Mouse (Mus musculus): ENCODE data around the gene Rgs11. TPM values are rescaled to one million over a fixed set of nuclear protein-coding genes. Genes with fewer than 3 reads are reported as not detected.
"Not testable (repeated sequence)": the region's sequence is repeated elsewhere in the genome, so short reads cannot be mapped to it uniquely, and the experiment has no call there.

The Rgs11 gene
- 10 to 100 TPM in 1 of 2 experiments, 1 to 10 TPM in 1; 6.2 to 14.2 TPM for polyA plus RNA-seq (2017; shearing (Covaris generic))

GRCm38 (mm10) chr17:26202737-26203136, at the start of gene Rgs11:
Rgs11 (plus strand) TSS chr17:26202951.
- ATAC-seq, result peak; percentile 43

- ATAC-seq, result no peak
Observed at GRCm38 (mm10) chr17:26162736-26163135, 40.0 kb upstream of the Rgs11 start.

- ATAC-seq, result peak; percentile 94
Observed at GRCm38 (mm10) chr17:26168039-26168438, 34.7 kb upstream of the Rgs11 start.

- ATAC-seq, result not testable (repeated sequence)
Observed at GRCm38 (mm10) chr17:26175248-26175647, 27.5 kb upstream of the Rgs11 start.

GRCm38 (mm10) chr17:26178611-26179010, 24.1 kb upstream of the Rgs11 start:
- no peak for ATAC-seq

GRCm38 (mm10) chr17:26181179-26181578, 21.6 kb upstream of the Rgs11 start:
- ATAC-seq, result no peak

GRCm38 (mm10) chr17:26187592-26187991, 15.2 kb upstream of the Rgs11 start:
- ATAC-seq, result no peak

GRCm38 (mm10) chr17:26188091-26188805, 14.5 kb upstream of the Rgs11 start:
- ATAC-seq, result no peak

- not testable (repeated sequence) for ATAC-seq
Observed at GRCm38 (mm10) chr17:26191486-26191885, 11.3 kb upstream of the Rgs11 start.

- no peak for ATAC-seq
Observed at GRCm38 (mm10) chr17:26192481-26193190, 10.1 kb upstream of the Rgs11 start.

- ATAC-seq, result no peak
Observed at GRCm38 (mm10) chr17:26198892-26199291, 3.9 kb upstream of the Rgs11 start, which contains the start of gene Pdia2. Pdia2 (minus strand) TSS chr17:26199087.

GRCm38 (mm10) chr17:26200831-26201705, 1.7 kb upstream of the Rgs11 start:
- ATAC-seq, result no peak

GRCm38 (mm10) chr17:26201998-26202397, 753 bp upstream of the Rgs11 start:
- ATAC-seq, result no peak

GRCm38 (mm10) chr17:26203321-26203811, 615 bp downstream of the Rgs11 start:
- ATAC-seq, result peak; percentile 58

GRCm38 (mm10) chr17:26204766-26205165, 2.0 kb downstream of the Rgs11 start:
- no peak for ATAC-seq

- no peak for ATAC-seq
Observed at GRCm38 (mm10) chr17:26206392-26206791, 3.6 kb downstream of the Rgs11 start.

GRCm38 (mm10) chr17:26207686-26208085, 4.9 kb downstream of the Rgs11 start, which contains the start of gene Arhgdig:
Arhgdig (minus strand) TSS chr17:26207786.
- ATAC-seq, result no peak

- ATAC-seq, result no peak
Observed at GRCm38 (mm10) chr17:26212241-26212640, 9.5 kb downstream of the Rgs11 start.

- no peak for ATAC-seq
Observed at GRCm38 (mm10) chr17:26212681-26213080, 9.9 kb downstream of the Rgs11 start.

GRCm38 (mm10) chr17:26221508-26221907, 18.8 kb downstream of the Rgs11 start:
- no peak for ATAC-seq

GRCm38 (mm10) chr17:26225150-26225549, 22.4 kb downstream of the Rgs11 start:
- ATAC-seq, result no peak

GRCm38 (mm10) chr17:26229776-26230175, 27.0 kb downstream of the Rgs11 start:
- no peak for ATAC-seq

GRCm38 (mm10) chr17:26231156-26231555, 28.4 kb downstream of the Rgs11 start:
- ATAC-seq, result no peak
